Mouse (Mus musculus) embryonic facial prominence, embryonic 13.5 days (tissue): ENCODE measurements around the gene Nup98. TPM values are rescaled to one million over a fixed set of nuclear protein-coding genes. Genes with fewer than 3 reads are reported as not detected.

Experiments
- ATAC-seq: fragments of 200-750 bp; cut with Nextera tagmentation; 2 replicates; pipeline ENCODE4 v1.8.0; 2017; ENCODE audit warnings: low read depth; ENCODE audit not compliant: insufficient number of reproducible peaks, insufficient read depth, low FRiP score, low TSS enrichment
- H3K27ac ChIP-seq: fragments of 300-500 bp; sonication (generic); 2 replicates; pipeline ENCODE4 v1.5.1; 2015; ENCODE audit warnings: moderate library complexity, mild to moderate bottlenecking, inconsistent platforms
- H3K27me3 ChIP-seq: fragments of 300-500 bp; sonication (generic); 2 replicates; pipeline ENCODE4 v1.6.1; 2015; ENCODE audit warnings: mild to moderate bottlenecking, inconsistent platforms
- H3K36me3 ChIP-seq: fragments of 300-500 bp; sonication (generic); 2 replicates; pipeline ENCODE4 v1.6.1; 2015; ENCODE audit warnings: mild to moderate bottlenecking, inconsistent platforms
- H3K4me1 ChIP-seq: fragments of 300-500 bp; sonication (generic); 2 replicates; pipeline ENCODE4 v1.6.1; 2015; ENCODE audit warnings: inconsistent platforms
- H3K4me2 ChIP-seq: fragments of 300-500 bp; sonication (generic); 2 replicates; pipeline ENCODE4 v1.6.1; 2015; ENCODE audit warnings: moderate library complexity, mild to moderate bottlenecking, inconsistent platforms
- H3K4me3 ChIP-seq: fragments of 300-500 bp; sonication (generic); 2 replicates; pipeline ENCODE4 v1.5.1; 2015; ENCODE audit warnings: mild to moderate bottlenecking, inconsistent platforms
- H3K9ac ChIP-seq: fragments of 300-500 bp; sonication (generic); 2 replicates; pipeline ENCODE4 v1.6.1; 2015; ENCODE audit warnings: mild to moderate bottlenecking, inconsistent platforms
- H3K9me3 ChIP-seq: fragments of 300-500 bp; sonication (generic); 2 replicates; pipeline ENCODE4 v1.6.1; 2016; ENCODE audit warnings: inconsistent platforms
- WGBS: fragments of 180-500 bp; shearing (Covaris S2); methylation state at CpG from one replicate; pipeline ENCODE4 v1.1.7; 2015; ENCODE audit warnings: mixed read lengths; 5-methylcytosine and 5-hydroxymethylcytosine counted together
- polyA plus RNA-seq: library from polyadenylated mRNA; unstranded; fragments of >200 nt; fragmentation: Nextera tagmentation; extraction: Ambion mirVana; gene quantifications from 2 replicates; pipeline ENCODE4 v1.2.1, GENCODE M21; 2015

Nup98 gene
- polyA plus RNA-seq, 1 experiment from 2014 or later, result 37.1 TPM

- H3K27me3 ChIP-seq, result no peaks in the 10 kb centered on the region
- H3K9ac ChIP-seq, result no peak overlapping the region
- no peak overlapping the region for H3K4me3 ChIP-seq
- no peak overlapping the region for H3K4me2 ChIP-seq
- no peak overlapping the region for H3K27ac ChIP-seq
- no peaks in the 10 kb centered on the region for H3K9me3 ChIP-seq
- no peaks in the 10 kb centered on the region for H3K4me1 ChIP-seq
- ATAC-seq, result no peak
- 0 out of 2 replicates have a peak, but pooled peaks cover 5% of the 10 kb centered on the region for H3K36me3 ChIP-seq
Measured at GRCm38 (mm10) chr7:102200996-102201785, 8.8 kb downstream of the Nup98 start.

GRCm38 (mm10) chr7:102200576-102200975 is 9.4 kb downstream of the Nup98 start:
- WGBS, result 84% methylated on average over 3 of the region's 3 CpGs
- ATAC-seq, result no peak
- no peaks in the 10 kb centered on the region for H3K27me3 ChIP-seq
- H3K4me3 ChIP-seq, result no peak overlapping the region
- H3K9me3 ChIP-seq, result no peaks in the 10 kb centered on the region
- H3K9ac ChIP-seq, result no peak overlapping the region
- 0 out of 2 replicates have a peak, but pooled peaks cover 5% of the 10 kb centered on the region for H3K36me3 ChIP-seq
- H3K4me2 ChIP-seq, result no peak overlapping the region
- H3K27ac ChIP-seq, result no peak overlapping the region
- H3K4me1 ChIP-seq, result no peaks in the 10 kb centered on the region

- H3K9ac ChIP-seq, result no peak overlapping the region
- H3K4me2 ChIP-seq, result no peak overlapping the region
- no peaks in the 10 kb centered on the region for H3K4me1 ChIP-seq
- peaks cover 65% of the 10 kb centered on the region for H3K36me3 ChIP-seq
- H3K9me3 ChIP-seq, result no peaks in the 10 kb centered on the region
- no peak overlapping the region for H3K4me3 ChIP-seq
- ATAC-seq, result no peak
- H3K27ac ChIP-seq, result no peak overlapping the region
- 88% methylated on average over 1 of the region's 1 CpGs for WGBS
- H3K27me3 ChIP-seq, result no peaks in the 10 kb centered on the region
Measured at GRCm38 (mm10) chr7:102192356-102192755, 17.6 kb downstream of the Nup98 start.

GRCm38 (mm10) chr7:102183849-102184248 is 26.1 kb downstream of the Nup98 start:
- Histone ChIP-seq H3K4me1 (no peaks in the 10 kb centered on the region), H3K4me2 (no peak overlapping the region), H3K4me3 (no peak overlapping the region), H3K27ac (no peak overlapping the region), H3K36me3 (peaks cover 73% of the 10 kb centered on the region), H3K27me3 (no peaks in the 10 kb centered on the region), H3K9me3 (no peaks in the 10 kb centered on the region), H3K9ac (no peak overlapping the region)
- ATAC-seq, result no peak
- 84% methylated on average over 3 of the region's 3 CpGs for WGBS

- no peak overlapping the region for H3K9ac ChIP-seq
- H3K36me3 ChIP-seq, result peaks cover 48% of the 10 kb centered on the region
- H3K4me1 ChIP-seq, result no peaks in the 10 kb centered on the region
- H3K27me3 ChIP-seq, result no peaks in the 10 kb centered on the region
- no peak overlapping the region for H3K4me2 ChIP-seq
- H3K4me3 ChIP-seq, result no peak overlapping the region
- no peaks in the 10 kb centered on the region for H3K9me3 ChIP-seq
- ATAC-seq, result no peak
- no peak overlapping the region for H3K27ac ChIP-seq
Measured at GRCm38 (mm10) chr7:102170300-102170699, 39.7 kb downstream of the Nup98 start.

- Histone ChIP-seq H3K4me2 (no peak overlapping the region), H3K36me3 (peaks cover 56% of the 10 kb centered on the region), H3K4me3 (no peak overlapping the region), H3K4me1 (no peaks in the 10 kb centered on the region), H3K9me3 (no peaks in the 10 kb centered on the region), H3K27ac (no peak overlapping the region), H3K9ac (no peak overlapping the region), H3K27me3 (no peaks in the 10 kb centered on the region)
- no peak for ATAC-seq
- 95% methylated on average over 5 of the region's 5 CpGs for WGBS
Measured at GRCm38 (mm10) chr7:102153691-102154090, 56.3 kb downstream of the Nup98 start.

GRCm38 (mm10) chr7:102137898-102138297 is 72.1 kb downstream of the Nup98 start:
- Histone ChIP-seq H3K9ac (no peak overlapping the region), H3K27me3 (no peaks in the 10 kb centered on the region), H3K27ac (no peak overlapping the region), H3K9me3 (no peaks in the 10 kb centered on the region), H3K4me3 (no peak overlapping the region), H3K4me1 (no peaks in the 10 kb centered on the region), H3K36me3 (peaks cover 85% of the 10 kb centered on the region), H3K4me2 (no peak overlapping the region)
- no peak for ATAC-seq
- WGBS, result 95% methylated on average over 5 of the region's 5 CpGs

GRCm38 (mm10) chr7:102137464-102137863 is 72.5 kb downstream of the Nup98 start:
- ATAC-seq, result no peak
- H3K27me3 ChIP-seq, result no peaks in the 10 kb centered on the region
- H3K4me1 ChIP-seq, result no peaks in the 10 kb centered on the region
- H3K4me3 ChIP-seq, result no peak overlapping the region
- H3K27ac ChIP-seq, result no peak overlapping the region
- 95% methylated on average over 1 of the region's 1 CpGs for WGBS
- no peak overlapping the region for H3K4me2 ChIP-seq
- no peaks in the 10 kb centered on the region for H3K9me3 ChIP-seq
- H3K9ac ChIP-seq, result no peak overlapping the region
- peaks cover 86% of the 10 kb centered on the region for H3K36me3 ChIP-seq

- H3K36me3 ChIP-seq, result peaks cover 81% of the 10 kb centered on the region
- H3K9ac ChIP-seq, result no peak overlapping the region
- 93% methylated on average over 4 of the region's 4 CpGs for WGBS
- ATAC-seq, result no peak
- no peaks in the 10 kb centered on the region for H3K9me3 ChIP-seq
- H3K4me3 ChIP-seq, result no peak overlapping the region
- H3K27ac ChIP-seq, result no peak overlapping the region
- no peaks in the 10 kb centered on the region for H3K4me1 ChIP-seq
- H3K27me3 ChIP-seq, result no peaks in the 10 kb centered on the region
- H3K4me2 ChIP-seq, result no peak overlapping the region
Measured at GRCm38 (mm10) chr7:102132395-102132794, 77.6 kb downstream of the Nup98 start.

GRCm38 (mm10) chr7:102120326-102120725 is 89.7 kb downstream of the Nup98 start:
- Histone ChIP-seq H3K4me1 (no peaks in the 10 kb centered on the region), H3K27ac (no peak overlapping the region), H3K4me2 (no peak overlapping the region), H3K36me3 (peaks cover 72% of the 10 kb centered on the region), H3K27me3 (no peaks in the 10 kb centered on the region), H3K4me3 (no peak overlapping the region), H3K9me3 (no peaks in the 10 kb centered on the region), H3K9ac (no peak overlapping the region)
- ATAC-seq, result no peak
- WGBS, result 95% methylated on average over 10 of the region's 10 CpGs

- no peak overlapping the region for H3K9ac ChIP-seq
- no peak overlapping the region for H3K4me2 ChIP-seq
- no peak for ATAC-seq
- H3K36me3 ChIP-seq, result peaks cover 43% of the 10 kb centered on the region
- H3K9me3 ChIP-seq, result no peaks in the 10 kb centered on the region
- no peaks in the 10 kb centered on the region for H3K27me3 ChIP-seq
- no peaks in the 10 kb centered on the region for H3K4me1 ChIP-seq
- 61% methylated on average over 6 of the region's 6 CpGs for WGBS
- no peak overlapping the region for H3K27ac ChIP-seq
- H3K4me3 ChIP-seq, result no peak overlapping the region
Measured at GRCm38 (mm10) chr7:102117382-102117781, 92.6 kb downstream of the Nup98 start.

GRCm38 (mm10) chr7:102116579-102117331 is 93.2 kb downstream of the Nup98 start, which contains the start of gene Chrna10:
Gene Chrna10 (minus strand): TSS chr7:102116828.
- H3K4me1 ChIP-seq, result no peaks in the 10 kb centered on the region
- ATAC-seq, result no peak
- no peak within 1 kb of the TSS for H3K4me2 ChIP-seq
- WGBS, result 47% methylated on average over 7 of the region's 7 CpGs
- H3K27ac ChIP-seq, result no peak within 1 kb of the TSS
- no peak within 1 kb of the TSS for H3K9ac ChIP-seq
- no peak within 1 kb of the TSS for H3K4me3 ChIP-seq
- H3K36me3 ChIP-seq, result peaks cover 36% of the 10 kb centered on the region
- no peaks in the 10 kb centered on the region for H3K27me3 ChIP-seq
- H3K9me3 ChIP-seq, result no peaks in the 10 kb centered on the region
